Mouse (Mus musculus): Measurements from ENCODE around the gene Tsga10. TPM values are rescaled to one million over a fixed set of nuclear protein-coding genes. Genes with fewer than 3 reads are reported as not detected.
A peak's percentile ranks its signal among the peaks of the same experiment; 100 is the strongest.

The Tsga10 gene
- polyA plus RNA-seq, 1 experiment from 2014 or later, result 14.9 TPM

GRCm38 (mm10) chr1:37759407-37759806, 106.8 kb downstream of the Tsga10 start:
- Histone ChIP-seq H3K27ac (no peak overlapping the region), H3K4me3 (replicated peaks; ENCODE audit: low read length) (no peak overlapping the region), H3K36me3 (replicated peaks; ENCODE audit: control insufficient read depth, insufficient read depth) (no peaks in the 10 kb centered on the region), H3K9ac (no peak overlapping the region), H3K27me3 (ENCODE audit: control insufficient read depth, insufficient read depth, low read length) (no peaks in the 10 kb centered on the region), H3K4me2 (replicated peaks) (no peak overlapping the region), H3K9me3 (ENCODE audit: control insufficient read depth, low read length) (no peaks in the 10 kb centered on the region), H3K4me1 (replicated peaks; ENCODE audit: control insufficient read depth, insufficient read depth, low read length) (no peaks in the 10 kb centered on the region)
- DNase-seq (ENCODE audit: low spot score) (no peak), ATAC-seq (ENCODE audit: low FRiP score) (no peak)

- H3K4me3 ChIP-seq (replicated peaks; ENCODE audit: low read length), result no peak overlapping the region
- H3K27me3 ChIP-seq (ENCODE audit: control insufficient read depth, insufficient read depth, low read length), result no peaks in the 10 kb centered on the region
- no peak for ATAC-seq (ENCODE audit: low FRiP score)
- WGBS, result 87% methylated on average over 9 of the region's 9 CpGs
- H3K4me1 ChIP-seq (replicated peaks; ENCODE audit: control insufficient read depth, insufficient read depth, low read length), result peaks cover 5% of the 10 kb centered on the region; the same call in 1 of the 2 replicates
- no peaks in the 10 kb centered on the region for H3K9me3 ChIP-seq (ENCODE audit: control insufficient read depth, low read length)
- H3K27ac ChIP-seq, result no peak overlapping the region
- no peak overlapping the region for H3K9ac ChIP-seq
- no peak overlapping the region for H3K4me2 ChIP-seq (replicated peaks)
- DNase-seq (ENCODE audit: low spot score), result no peak
- no peaks in the 10 kb centered on the region for H3K36me3 ChIP-seq (replicated peaks; ENCODE audit: control insufficient read depth, insufficient read depth)
Observed at GRCm38 (mm10) chr1:37744650-37745259, 121.5 kb downstream of the Tsga10 start.

- Histone ChIP-seq H3K4me3 (replicated peaks; ENCODE audit: low read length) (no peak overlapping the region), H3K27me3 (ENCODE audit: control insufficient read depth, insufficient read depth, low read length) (no peaks in the 10 kb centered on the region), H3K4me2 (replicated peaks) (peak overlapping the region; percentile 22), H3K36me3 (replicated peaks; ENCODE audit: control insufficient read depth, insufficient read depth) (no peaks in the 10 kb centered on the region), H3K9me3 (ENCODE audit: control insufficient read depth, low read length) (no peaks in the 10 kb centered on the region), H3K9ac (peak overlapping the region; percentile 35; the same call in 1 of the 2 replicates), H3K4me1 (replicated peaks; ENCODE audit: control insufficient read depth, insufficient read depth, low read length) (peaks cover 5% of the 10 kb centered on the region; the same call in 1 of the 2 replicates), H3K27ac (peak overlapping the region; percentile 72)
- ATAC-seq (ENCODE audit: low FRiP score) (0 out of 2 replicates have a peak, but pooled peaks have one; percentile 53), DNase-seq (ENCODE audit: low spot score) (peak; percentile 53)
- 26% methylated on average over 14 of the region's 14 CpGs for WGBS
Observed at GRCm38 (mm10) chr1:37742602-37743270, 123.5 kb downstream of the Tsga10 start.

GRCm38 (mm10) chr1:37742126-37742525, 124.1 kb downstream of the Tsga10 start:
- Histone ChIP-seq H3K4me1 (replicated peaks; ENCODE audit: control insufficient read depth, insufficient read depth, low read length) (peaks cover 5% of the 10 kb centered on the region; the same call in 1 of the 2 replicates), H3K27ac (peak overlapping the region; percentile 72; the same call in 1 of the 2 replicates), H3K9me3 (ENCODE audit: control insufficient read depth, low read length) (no peaks in the 10 kb centered on the region), H3K4me3 (replicated peaks; ENCODE audit: low read length) (no peak overlapping the region), H3K27me3 (ENCODE audit: control insufficient read depth, insufficient read depth, low read length) (no peaks in the 10 kb centered on the region), H3K9ac (peak overlapping the region; percentile 35; the same call in 1 of the 2 replicates), H3K4me2 (replicated peaks) (peak overlapping the region; percentile 22; the same call in 1 of the 2 replicates), H3K36me3 (replicated peaks; ENCODE audit: control insufficient read depth, insufficient read depth) (no peaks in the 10 kb centered on the region)
- DNase-seq (ENCODE audit: low spot score) (peak; percentile 34), ATAC-seq (ENCODE audit: low FRiP score) (no peak)
- 56% methylated on average over 11 of the region's 11 CpGs for WGBS

- ATAC-seq (ENCODE audit: low FRiP score), result no peak
- 77% methylated on average over 8 of the region's 8 CpGs for WGBS
- no peak overlapping the region for H3K27ac ChIP-seq
Observed at GRCm38 (mm10) chr1:37740161-37740802, 125.9 kb downstream of the Tsga10 start.

GRCm38 (mm10) chr1:37738895-37739294, 127.3 kb downstream of the Tsga10 start:
- H3K4me1 ChIP-seq (replicated peaks; ENCODE audit: control insufficient read depth, insufficient read depth, low read length), result peaks cover 5% of the 10 kb centered on the region; the same call in 1 of the 2 replicates
- H3K9ac ChIP-seq, result no peak overlapping the region
- DNase-seq (ENCODE audit: low spot score), result no peak
- no peak overlapping the region for H3K27ac ChIP-seq
- no peaks in the 10 kb centered on the region for H3K27me3 ChIP-seq (ENCODE audit: control insufficient read depth, insufficient read depth, low read length)
- no peak for ATAC-seq (ENCODE audit: low FRiP score)
- WGBS, result 74% methylated on average over 2 of the region's 2 CpGs
- H3K36me3 ChIP-seq (replicated peaks; ENCODE audit: control insufficient read depth, insufficient read depth), result no peaks in the 10 kb centered on the region
- no peak overlapping the region for H3K4me3 ChIP-seq (replicated peaks; ENCODE audit: low read length)
- H3K9me3 ChIP-seq (ENCODE audit: control insufficient read depth, low read length), result no peaks in the 10 kb centered on the region
- no peak overlapping the region for H3K4me2 ChIP-seq (replicated peaks)

More at GRCm38 (mm10) chr1:37740161-37740802, 125.9 kb downstream of the Tsga10 start:
- H3K4me1 ChIP-seq (replicated peaks; ENCODE audit: control insufficient read depth, insufficient read depth, low read length), result peaks cover 5% of the 10 kb centered on the region; the same call in 1 of the 2 replicates
- H3K9me3 ChIP-seq (ENCODE audit: control insufficient read depth, low read length), result no peaks in the 10 kb centered on the region
- no peak overlapping the region for H3K9ac ChIP-seq
- H3K4me2 ChIP-seq (replicated peaks), result no peak overlapping the region
- DNase-seq (ENCODE audit: low spot score), result no peak
- no peak overlapping the region for H3K4me3 ChIP-seq (replicated peaks; ENCODE audit: low read length)
- no peaks in the 10 kb centered on the region for H3K27me3 ChIP-seq (ENCODE audit: control insufficient read depth, insufficient read depth, low read length)
- H3K36me3 ChIP-seq (replicated peaks; ENCODE audit: control insufficient read depth, insufficient read depth), result no peaks in the 10 kb centered on the region

- no peaks in the 10 kb centered on the region for H3K27me3 ChIP-seq (ENCODE audit: control insufficient read depth, insufficient read depth, low read length)
- DNase-seq (ENCODE audit: low spot score), result no peak
- ATAC-seq (ENCODE audit: low FRiP score), result no peak
- H3K9ac ChIP-seq, result no peak overlapping the region
- no peak overlapping the region for H3K4me2 ChIP-seq (replicated peaks)
- H3K4me3 ChIP-seq (replicated peaks; ENCODE audit: low read length), result no peak overlapping the region
- no peaks in the 10 kb centered on the region for H3K9me3 ChIP-seq (ENCODE audit: control insufficient read depth, low read length)
- H3K27ac ChIP-seq, result no peak overlapping the region
- no peaks in the 10 kb centered on the region for H3K36me3 ChIP-seq (replicated peaks; ENCODE audit: control insufficient read depth, insufficient read depth)
- WGBS, result 81% methylated on average over 4 of the region's 4 CpGs
- H3K4me1 ChIP-seq (replicated peaks; ENCODE audit: control insufficient read depth, insufficient read depth, low read length), result no peaks in the 10 kb centered on the region
Observed at GRCm38 (mm10) chr1:37737045-37737444, 129.2 kb downstream of the Tsga10 start.

GRCm38 (mm10) chr1:37735932-37736331, 130.3 kb downstream of the Tsga10 start:
- no peaks in the 10 kb centered on the region for H3K4me1 ChIP-seq (replicated peaks; ENCODE audit: control insufficient read depth, insufficient read depth, low read length)
- H3K4me3 ChIP-seq (replicated peaks; ENCODE audit: low read length), result no peak overlapping the region
- WGBS, result 95% methylated on average over 5 of the region's 5 CpGs
- ATAC-seq (ENCODE audit: low FRiP score) (no peak), DNase-seq (ENCODE audit: low spot score) (no peak)
- H3K9me3 ChIP-seq (ENCODE audit: control insufficient read depth, low read length), result no peaks in the 10 kb centered on the region
- no peak overlapping the region for H3K4me2 ChIP-seq (replicated peaks)
- no peak overlapping the region for H3K27ac ChIP-seq
- no peaks in the 10 kb centered on the region for H3K36me3 ChIP-seq (replicated peaks; ENCODE audit: control insufficient read depth, insufficient read depth)
- no peaks in the 10 kb centered on the region for H3K27me3 ChIP-seq (ENCODE audit: control insufficient read depth, insufficient read depth, low read length)
- H3K9ac ChIP-seq, result no peak overlapping the region

GRCm38 (mm10) chr1:37734841-37735240, 131.4 kb downstream of the Tsga10 start:
- H3K4me2 ChIP-seq (replicated peaks), result no peak overlapping the region
- no peaks in the 10 kb centered on the region for H3K36me3 ChIP-seq (replicated peaks; ENCODE audit: control insufficient read depth, insufficient read depth)
- H3K27ac ChIP-seq, result no peak overlapping the region
- no peak overlapping the region for H3K9ac ChIP-seq
- ATAC-seq (ENCODE audit: low FRiP score), result no peak
- H3K4me3 ChIP-seq (replicated peaks; ENCODE audit: low read length), result no peak overlapping the region
- no peaks in the 10 kb centered on the region for H3K4me1 ChIP-seq (replicated peaks; ENCODE audit: control insufficient read depth, insufficient read depth, low read length)
- H3K27me3 ChIP-seq (ENCODE audit: control insufficient read depth, insufficient read depth, low read length), result no peaks in the 10 kb centered on the region
- no peaks in the 10 kb centered on the region for H3K9me3 ChIP-seq (ENCODE audit: control insufficient read depth, low read length)
- WGBS, result 82% methylated on average over 7 of the region's 7 CpGs
- no peak for DNase-seq (ENCODE audit: low spot score)

Measured in hindbrain, embryonic 14.5 days (tissue).